Mouse (Mus musculus) forebrain, embryonic 11.5 days (tissue): ENCODE results near the gene Mrpl32. TPM values are rescaled to one million over a fixed set of nuclear protein-coding genes. Genes with fewer than 3 reads are reported as not detected.

Source experiments
- ATAC-seq: fragments of 200-750 bp; cut with Nextera tagmentation; replicated peaks from 2 replicates; pipeline ENCODE4 v1.8.0; 2017; ENCODE audit warnings: moderate TSS enrichment; ENCODE audit not compliant: low FRiP score
- DNase-seq: peaks from one replicate; pipeline ENCODE4 v3.0.0-alpha.2; 2017; ENCODE audit warnings: low spot score
- H3K27ac ChIP-seq: fragments of 300-500 bp; sonication (generic); 2 replicates; pipeline ENCODE4 v1.5.1; 2014; ENCODE audit warnings: low read depth, low read length
- H3K27me3 ChIP-seq: fragments of 300-500 bp; sonication (generic); 2 replicates; pipeline ENCODE4 v1.6.1; 2014; ENCODE audit warnings: mild to moderate bottlenecking, low read length, mixed read lengths; ENCODE audit not compliant: control insufficient read depth, insufficient read depth
- H3K36me3 ChIP-seq: fragments of 300-500 bp; sonication (generic); 2 replicates; pipeline ENCODE4 v1.6.1; 2014; ENCODE audit warnings: mild to moderate bottlenecking, low read length, moderate library complexity, mixed read lengths; ENCODE audit not compliant: control insufficient read depth, insufficient read depth
- H3K4me1 ChIP-seq: fragments of 300-500 bp; sonication (generic); replicated peaks from 2 replicates; pipeline ENCODE4 v1.6.1; 2014; ENCODE audit warnings: low read length, mixed read lengths; ENCODE audit not compliant: control insufficient read depth, insufficient read depth
- H3K4me2 ChIP-seq: fragments of 300-500 bp; sonication (generic); 2 replicates; pipeline ENCODE4 v1.6.1; 2014; ENCODE audit warnings: low read depth, mild to moderate bottlenecking, low read length, moderate library complexity, mixed read lengths; ENCODE audit not compliant: severe bottlenecking
- H3K4me3 ChIP-seq: fragments of 300-500 bp; sonication (generic); 2 replicates; pipeline ENCODE4 v1.5.1; 2014; ENCODE audit warnings: low read depth, low read length
- H3K9ac ChIP-seq: fragments of 300-500 bp; sonication (generic); 2 replicates; pipeline ENCODE4 v1.6.1; 2014; ENCODE audit warnings: low read length
- H3K9me3 ChIP-seq: fragments of 300-500 bp; sonication (generic); 2 replicates; pipeline ENCODE4 v1.6.1; 2016; ENCODE audit warnings: low read length, mixed read lengths; ENCODE audit not compliant: control insufficient read depth
- WGBS: fragments of 180-500 bp; shearing (Covaris S2); extraction: QIAGEN DNeasy Blood & Tissue Kit; methylation state at CpG from one replicate; pipeline ENCODE4 v1.1.7; 2014; 5-methylcytosine and 5-hydroxymethylcytosine counted together
- polyA plus RNA-seq: library from polyadenylated mRNA; unstranded; fragments of >200 nt; fragmentation: Nextera tagmentation; extraction: Ambion mirVana; gene quantifications from 2 replicates; pipeline ENCODE4 v1.2.1, GENCODE M21; 2014

Mrpl32 gene
- polyA plus RNA-seq, 1 experiment from 2014 or later, result 109 TPM

DNA sequence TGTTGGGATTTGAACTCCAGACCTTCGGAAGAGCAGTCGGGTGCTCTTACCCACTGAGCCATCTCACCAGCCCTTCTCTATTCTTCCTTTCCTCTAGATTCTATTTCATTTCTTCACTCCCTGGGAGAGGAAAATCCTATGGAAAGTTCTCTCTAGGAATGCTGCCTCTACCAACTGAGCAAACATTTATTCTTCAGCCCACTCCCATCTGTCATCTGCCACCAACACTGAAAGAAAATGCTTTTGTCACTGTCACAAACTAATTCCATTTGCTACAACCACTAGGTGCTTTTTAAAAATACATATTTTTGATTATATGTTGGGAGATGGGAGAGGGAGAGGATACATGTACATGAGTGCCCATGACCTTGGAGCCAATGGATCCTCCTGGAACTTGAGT lies 10.2 kb downstream of the Mrpl32 start:
- H3K9ac ChIP-seq, result no peak overlapping the region
- DNase-seq, result no peak
- no peak overlapping the region for H3K27ac ChIP-seq
- no peaks in the 10 kb centered on the region for H3K9me3 ChIP-seq
- ATAC-seq, result no peak
- no peak overlapping the region for H3K4me2 ChIP-seq
- no peaks in the 10 kb centered on the region for H3K27me3 ChIP-seq
- no peaks in the 10 kb centered on the region for H3K4me1 ChIP-seq
- H3K36me3 ChIP-seq, result no peaks in the 10 kb centered on the region
- no peak overlapping the region for H3K4me3 ChIP-seq
- WGBS, result 90% methylated on average over 2 of the region's 2 CpGs

DNA sequence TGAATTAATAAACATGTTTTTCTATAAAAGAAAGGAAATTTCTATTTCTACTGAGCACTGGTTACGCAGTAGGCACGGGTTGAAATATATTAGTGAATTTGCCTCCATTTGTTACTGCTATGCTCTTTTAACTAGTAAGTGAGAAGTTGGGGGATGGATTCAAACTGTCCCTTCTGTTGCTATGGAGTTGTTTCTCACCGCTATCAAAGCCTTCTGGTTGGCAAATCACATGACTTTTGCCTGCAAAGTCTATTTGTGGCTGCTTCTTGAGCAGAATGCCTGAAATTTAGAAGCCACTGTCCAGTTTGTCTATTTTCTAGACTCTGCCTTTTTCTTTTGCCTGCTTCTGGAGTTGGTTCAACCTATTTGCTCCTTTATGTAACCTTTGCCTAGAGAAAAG lies 32.6 kb downstream of the Mrpl32 start:
- Histone ChIP-seq H3K9ac (no peak overlapping the region), H3K27ac (no peak overlapping the region)
- 84% methylated on average over 3 of the region's 3 CpGs for WGBS

DNA sequence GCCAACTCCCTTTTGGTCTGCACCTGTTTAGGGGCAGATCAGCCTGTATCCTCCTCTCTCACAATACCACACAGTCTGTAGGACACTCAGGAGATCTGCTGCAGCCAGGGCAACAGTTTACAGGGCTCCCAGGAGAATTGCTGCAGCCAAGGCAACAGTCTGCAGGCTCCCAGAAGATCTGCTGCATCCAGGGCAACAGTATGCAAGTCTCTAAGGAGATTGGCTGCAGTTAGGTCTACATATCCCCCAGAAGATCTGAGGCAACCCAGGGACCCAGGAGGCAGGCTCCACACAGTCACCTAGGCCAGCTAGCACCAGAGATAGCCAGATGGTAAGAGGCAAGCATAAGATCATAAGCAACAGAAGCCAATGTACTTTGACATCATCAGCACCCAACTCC lies 38.8 kb downstream of the Mrpl32 start:
- no peak for DNase-seq
- Histone ChIP-seq H3K27ac (no peak overlapping the region), H3K4me1 (no peaks in the 10 kb centered on the region), H3K36me3 (no peaks in the 10 kb centered on the region), H3K4me2 (no peak overlapping the region), H3K9me3 (no peaks in the 10 kb centered on the region), H3K27me3 (no peaks in the 10 kb centered on the region), H3K4me3 (no peak overlapping the region), H3K9ac (no peak overlapping the region)
- no peak for ATAC-seq

More for the DNA sequence above, 32.6 kb downstream of the Mrpl32 start:
- Histone ChIP-seq H3K27me3 (no peaks in the 10 kb centered on the region), H3K36me3 (no peaks in the 10 kb centered on the region), H3K4me2 (no peak overlapping the region), H3K4me1 (no peaks in the 10 kb centered on the region), H3K4me3 (no peak overlapping the region), H3K9me3 (no peaks in the 10 kb centered on the region)
- ATAC-seq, result no peak
- no peak for DNase-seq

DNA sequence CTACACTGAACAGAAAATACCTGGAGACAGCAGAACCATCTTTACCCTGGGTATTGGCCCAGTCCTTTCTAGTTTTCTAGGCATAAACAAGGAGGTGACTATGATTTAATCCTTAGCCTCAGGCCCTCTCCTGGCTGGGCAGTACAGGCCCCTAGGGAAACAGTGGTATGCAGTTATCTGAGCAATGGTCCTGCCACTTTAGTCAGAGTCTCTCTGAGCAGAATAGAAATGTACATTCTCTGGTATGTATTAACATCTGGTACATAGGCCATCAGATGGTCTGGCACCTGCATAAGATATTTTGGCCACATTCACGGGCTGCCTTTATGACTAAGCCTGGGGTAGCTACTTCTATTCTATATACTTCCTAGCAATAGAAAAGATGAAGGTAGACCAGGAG lies 51.6 kb downstream of the Mrpl32 start:
- H3K36me3 ChIP-seq, result no peaks in the 10 kb centered on the region
- H3K27ac ChIP-seq, result no peak overlapping the region
- DNase-seq (no peak), ATAC-seq (no peak)
- no peaks in the 10 kb centered on the region for H3K4me1 ChIP-seq
- H3K9ac ChIP-seq, result no peak overlapping the region
- H3K9me3 ChIP-seq, result no peaks in the 10 kb centered on the region
- H3K4me2 ChIP-seq, result no peak overlapping the region
- H3K4me3 ChIP-seq, result no peak overlapping the region
- WGBS, result 95% methylated on average over 1 of the region's 1 CpGs
- H3K27me3 ChIP-seq, result no peaks in the 10 kb centered on the region

Other genes starting within 250 kb of the Mrpl32 start
- 5.5 and 6.8 TPM in 2 replicates for gene Hecw1, start 89.9 kb downstream of the Mrpl32 start, polyA plus RNA-seq
- gene Psma2, start 75 bp upstream of the Mrpl32 start, polyA plus RNA-seq, result 197 and 212 TPM in 2 replicates
- gene AW209491, start 17.0 kb upstream of the Mrpl32 start, polyA plus RNA-seq, result 26.0 and 30.2 TPM in 2 replicates